Mouse (Mus musculus) B cell, adult 2 months (primary cell): ENCODE measurements around the gene Gins1.

Experiments
- DNase-seq, 2 experiments: peaks; one replicate each; pipeline ENCODE4 v3.0.0; 2022

Gene Gins1

GRCm38 (mm10) chr2:150964641-150965040 is 59.4 kb downstream of the Gins1 start:
- DNase-seq: no peak

GRCm38 (mm10) chr2:150965951-150966350 is 60.8 kb downstream of the Gins1 start:
- no peak for DNase-seq

- DNase-seq: no peak
These were observed 62.3 kb downstream of the Gins1 start for GRCm38 (mm10) chr2:150967491-150967890.

- DNase-seq: no peak
These were observed 64.0 kb downstream of the Gins1 start for GRCm38 (mm10) chr2:150969231-150969630.

- no peak for DNase-seq
These were observed 66.7 kb downstream of the Gins1 start for GRCm38 (mm10) chr2:150971856-150972255.

GRCm38 (mm10) chr2:150972681-150973080 is 67.5 kb downstream of the Gins1 start:
- DNase-seq: no peak

- DNase-seq: no peak
These were observed 68.4 kb downstream of the Gins1 start for GRCm38 (mm10) chr2:150973401-150974115.

GRCm38 (mm10) chr2:150976871-150977270 is 71.7 kb downstream of the Gins1 start:
- DNase-seq: no peak

GRCm38 (mm10) chr2:150977676-150978075 is 72.5 kb downstream of the Gins1 start:
- no peak for DNase-seq

- DNase-seq: no peak
These were observed 73.6 kb downstream of the Gins1 start for GRCm38 (mm10) chr2:150978791-150979190.

- DNase-seq: no peak
These were observed 74.8 kb downstream of the Gins1 start for GRCm38 (mm10) chr2:150979861-150980620.
